Mouse (Mus musculus) ovary, postnatal 10 days (tissue): ENCODE measurements around the gene Tusc2.

ENCODE experiments used
- DNase-seq: peaks from one replicate; pipeline ENCODE4 v3.0.0; 2022; ENCODE audit warnings: low spot score

The Tusc2 gene

GRCm38 (mm10) chr9:107587833-107588639 lies 25.0 kb downstream of the Tusc2 start:
- no peak for DNase-seq

GRCm38 (mm10) chr9:107590058-107590772 lies 27.2 kb downstream of the Tusc2 start:
- no peak for DNase-seq

GRCm38 (mm10) chr9:107590773-107591060 lies 27.7 kb downstream of the Tusc2 start:
- DNase-seq = no peak

- no peak for DNase-seq
Measured at GRCm38 (mm10) chr9:107593101-107593976, 30.3 kb downstream of the Tusc2 start.

GRCm38 (mm10) chr9:107594281-107595062 lies 31.4 kb downstream of the Tusc2 start:
- DNase-seq = no peak

- DNase-seq = no peak
Measured at GRCm38 (mm10) chr9:107596619-107597569, 33.8 kb downstream of the Tusc2 start.

- no peak for DNase-seq
Measured at GRCm38 (mm10) chr9:107598385-107598784, 35.3 kb downstream of the Tusc2 start.

GRCm38 (mm10) chr9:107599433-107599832 lies 36.4 kb downstream of the Tusc2 start:
- DNase-seq = no peak

GRCm38 (mm10) chr9:107599842-107600241 lies 36.8 kb downstream of the Tusc2 start:
- DNase-seq = no peak

- no peak for DNase-seq
Measured at GRCm38 (mm10) chr9:107600745-107601144, 37.7 kb downstream of the Tusc2 start.

GRCm38 (mm10) chr9:107601275-107601674 lies 38.2 kb downstream of the Tusc2 start:
- no peak for DNase-seq

GRCm38 (mm10) chr9:107602068-107602648 lies 39.1 kb downstream of the Tusc2 start:
- peak; percentile 97 for DNase-seq

- no peak for DNase-seq
Measured at GRCm38 (mm10) chr9:107603251-107603650, 40.2 kb downstream of the Tusc2 start.

GRCm38 (mm10) chr9:107605041-107605661 lies 42.1 kb downstream of the Tusc2 start:
- DNase-seq = no peak

GRCm38 (mm10) chr9:107606591-107606990 lies 43.5 kb downstream of the Tusc2 start:
- DNase-seq = no peak

GRCm38 (mm10) chr9:107607036-107607435 lies 44.0 kb downstream of the Tusc2 start:
- no peak for DNase-seq

GRCm38 (mm10) chr9:107607653-107608245 lies 44.7 kb downstream of the Tusc2 start:
- no peak for DNase-seq

GRCm38 (mm10) chr9:107608741-107609432 lies 45.8 kb downstream of the Tusc2 start, which contains the start of gene Sema3b:
Gene Sema3b, minus strand, starts transcription at chr9:107609229.
- no peak for DNase-seq

GRCm38 (mm10) chr9:107609433-107609830 lies 46.4 kb downstream of the Tusc2 start:
- no peak for DNase-seq
